In genomic region chr14:27596265-27596664, GRCm38 (mm10) we compare ENCODE assay signal across 8 mouse cellular contexts. TPM values are rescaled to one million over a fixed set of nuclear protein-coding genes. Genes with fewer than 3 reads are reported as not detected.
DNase-seq lines count a peak whose midpoint lies in the region; ATAC-seq lines count a peak whose summit lies in the region.

No protein-coding gene starts in this region.

- H3K9me3 ChIP-seq in liver, embryonic 13.5 days (replicated peaks), result no peaks in the 10 kb centered on the region

- H3K27me3 ChIP-seq in liver, embryonic 13.5 days, result no peaks in the 10 kb centered on the region

- no peak overlapping the region for H3K27ac ChIP-seq in liver, embryonic 13.5 days

- intact Hi-C loops in gastrocnemius, postnatal 36 days (cut with DNase I), result no loop called here

- no peaks in the 10 kb centered on the region for H3K4me1 ChIP-seq in liver, embryonic 13.5 days (replicated peaks)

- ATAC-seq in liver, embryonic 13.5 days (ENCODE audit: low read depth), result 0 out of 2 replicates have a peak, but pooled peaks have one; percentile 57

- no peak overlapping the region for H3K4me2 ChIP-seq in liver, embryonic 13.5 days

- DNase-seq in 3T3-L1 (ENCODE audit: low read depth, low spot score) (peak; percentile 87), R1 (ENCODE audit: low read depth, low spot score) (peak; percentile 88)
- peak; percentile 71 to 79 for DNase-seq in cerebellum, postnatal 14 days
- DNase-seq in gastrocnemius, postnatal 36 days, result peak; percentile 31 to 64
- DNase-seq in kidney, adult 9 months, result peak; percentile 82
- DNase-seq in liver, embryonic 13.5 days, result peak; percentile 42
- peak; percentile 81 for DNase-seq in ovary, postnatal 36 days (ENCODE audit: low spot score)
- DNase-seq in thymus, postnatal 25 days, result peak; percentile 77

- WGBS in liver, embryonic 13.5 days (ENCODE audit: insufficient replicate concordance), result 5% methylated on average over 7 of the region's 7 CpGs

- H3K4me3 ChIP-seq in liver, embryonic 13.5 days (replicated peaks), result no peak overlapping the region

- H3K36me3 ChIP-seq in liver, embryonic 13.5 days, result no peaks in the 10 kb centered on the region

- no peak overlapping the region for H3K9ac ChIP-seq in liver, embryonic 13.5 days

RNA-seq across cellular contexts. Expression of gene Erc2, which starts 26.0 kb away (rescaled TPM):
- total RNA-seq in gastrocnemius, postnatal 36 days (2021), result under 1 TPM; 0.52 to 0.66 TPM
- polyA plus RNA-seq in liver, embryonic 13.5 days (2015; fragmentation: Nextera tagmentation; extraction: Ambion mirVana), result 0.82 and 0.89 TPM in 2 replicates
